Mouse (Mus musculus) liver, postnatal 0 days (tissue): Measurements from ENCODE around the gene Matk.

Experiments
- CTCF ChIP-seq: sonication (generic); IDR thresholded peaks from 2 replicates; pipeline ENCODE4 v1.5.1; 2016; ENCODE audit warnings: antibody characterized with exemption, low read depth
- EP300 ChIP-seq: IDR thresholded peaks from 2 replicates; pipeline ENCODE4 v1.6.1; 2016; ENCODE audit warnings: antibody characterized with exemption, low read depth, mild to moderate bottlenecking

DNA sequence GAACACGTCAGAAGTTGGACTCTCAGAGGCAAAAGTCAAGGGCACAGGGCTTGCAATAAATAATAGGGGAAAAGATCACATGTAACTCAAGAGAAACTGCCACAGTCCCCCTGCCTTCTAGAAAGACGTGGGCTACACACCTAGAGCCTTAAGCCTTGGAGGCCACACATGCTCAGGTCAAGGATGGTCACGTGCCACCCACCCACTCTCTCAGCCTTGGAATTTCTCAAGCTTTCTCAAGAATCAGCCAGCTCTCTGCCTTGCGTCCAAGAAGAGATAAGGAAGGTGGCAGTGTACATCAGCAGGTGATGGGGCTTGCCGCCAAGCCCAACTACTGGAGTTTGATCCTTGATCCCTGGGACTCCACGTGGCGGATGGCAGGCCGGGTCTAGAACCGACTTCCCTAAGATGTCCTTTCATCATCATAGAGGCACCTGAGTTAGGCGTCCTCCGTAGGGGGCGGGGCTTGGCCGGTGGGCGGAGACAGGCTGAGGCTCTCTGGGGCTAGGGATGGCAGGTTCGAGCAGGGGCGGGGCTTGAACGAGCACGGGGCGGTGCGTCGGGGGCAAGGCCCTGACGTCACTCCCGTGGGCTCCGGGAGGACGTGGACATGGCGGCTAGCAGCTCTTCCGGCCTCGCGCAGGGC, 20.0 kb upstream of the Matk start, which contains the start of gene Zfr2:
- TF ChIP-seq CTCF, result no peak
- TF ChIP-seq EP300, result no peak
